Comparison of ENCODE assay signal across 22 mouse cellular contexts in the genomic region with DNA sequence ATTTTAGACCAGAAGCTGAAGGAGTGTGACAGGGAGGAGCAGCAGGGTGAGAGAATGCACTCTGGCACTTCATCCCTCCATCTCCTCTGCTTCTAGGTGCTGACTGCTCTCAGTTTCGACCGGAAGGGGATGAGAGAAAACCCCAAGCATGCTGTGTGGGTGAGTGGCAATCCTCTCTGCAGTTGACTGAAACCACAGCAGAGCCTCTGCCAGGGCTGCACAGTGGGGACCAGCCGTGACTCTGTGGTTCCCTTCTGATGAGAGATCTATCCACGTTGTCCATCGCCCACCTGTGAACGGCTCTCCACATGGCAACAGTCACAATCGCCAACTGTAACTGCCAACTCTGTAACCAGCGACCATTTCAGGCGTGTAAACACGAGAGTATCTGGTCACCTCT.
DNase-seq lines count a peak whose midpoint lies in the region; ATAC-seq and TF ChIP-seq lines count a peak whose summit lies in the region.
"Had no signal": no experiment of that assay in that cellular context is flagged by ENCODE, and none has a peak within 500 bp of the region (broad histone marks: within the 10 kb centered on the region; RNA-seq: fewer than 3 reads in every experiment).

No protein-coding gene starts in this region.

- no peaks in the 10 kb centered on the region for H3K4me1 ChIP-seq in spleen, adult 2 months (ENCODE audit: control insufficient read depth, insufficient read depth, insufficient read length)
- H3K4me1 ChIP-seq: limb, embryonic 10.5 days had no signal

- WGBS in spleen, adult 2 months, result 35% methylated on average over 10 of the region's 10 CpGs

- H3K27ac ChIP-seq in spleen, adult 2 months (ENCODE audit: insufficient read depth, low read length), result peak overlapping the region; percentile 33; the same call in 1 of the 2 replicates
- H3K27ac ChIP-seq: gastrocnemius, adult 2 months; hindbrain, embryonic 13.5 days; limb, embryonic 10.5 days; liver, embryonic 14.5 days; neural tube, embryonic 13.5 days had no signal

- H3K27me3 ChIP-seq in spleen, adult 2 months (ENCODE audit: control insufficient read depth, insufficient read depth, low read length), result no peaks in the 10 kb centered on the region
- H3K27me3 ChIP-seq: neural tube, embryonic 13.5 days; Patski had no signal

- H3K4me3 ChIP-seq in spleen, adult 2 months (ENCODE audit: extremely low read depth, insufficient read depth, insufficient read length), result no peak overlapping the region; the same call in 1 of the 2 replicates
- H3K4me3 ChIP-seq: gastrocnemius, adult 2 months; hindbrain, embryonic 13.5 days; limb, embryonic 10.5 days; megakaryocyte, embryonic 14.5 days; neural tube, embryonic 13.5 days had no signal

- ATAC-seq in megakaryocyte progenitor cell, adult 5-6 weeks (replicated peaks; ENCODE audit: poor library complexity), result 0 out of 2 replicates have a peak, but pooled peaks have one; percentile 27
- ATAC-seq: forebrain, postnatal 0 days; midbrain, embryonic 16.5 days; Patski had no signal

- no peak for TF ChIP-seq POLR2A in spleen, adult 2 months (IDR thresholded peaks at IDR 0.05; ENCODE audit: low read depth, low read length)

- H3K36me3 ChIP-seq in spleen, adult 2 months (ENCODE audit: control insufficient read depth, insufficient read depth, low read length), result no peaks in the 10 kb centered on the region
- H3K36me3 ChIP-seq: hindbrain, embryonic 13.5 days; limb, embryonic 10.5 days; neural tube, embryonic 13.5 days had no signal

- no peak for TF ChIP-seq CTCF in spleen, adult 2 months (IDR thresholded peaks at IDR 0.05; ENCODE audit: extremely low read depth, insufficient read depth, insufficient read length, insufficient replicate concordance)

- DNase-seq in spleen, adult 2 months (ENCODE audit: low read depth in 1 of 2, low spot score in 2 of 2), result no peak
- no peak for DNase-seq in spleen, postnatal 14 days (ENCODE audit: low spot score in 2 of 2)
- peak; percentile 61 for DNase-seq in T-cell, adult 2 months (ENCODE audit: low spot score)
- DNase-seq in thymus, postnatal 25 days, result peak; percentile 59
- no peak for DNase-seq in adipocyte (ENCODE audit: low spot score)
- no peak for DNase-seq in c-Kit-positive CD71-positive TER-119-positive erythroid progenitor cells, embryonic 14.5 days (ENCODE audit: low spot score)
- DNase-seq in neural tube, embryonic 10.5 days (ENCODE audit: extremely low spot score, low spot score), result no peak
- DNase-seq: adrenal gland, adult 8-10 months; cerebellum, adult 8-10 months; forebrain, postnatal 0 days; gastrocnemius, adult 2 months; heart, adult 18-20 months; kidney, adult 11 months; layer of hippocampus, postnatal 36 days had no signal

Comparison
In these comparisons a context has a peak if more than half of its experiments do, and no peak if none do; other contexts are left out.
1. DNase-seq: peak in T-cell, adult 2 months (single experiment) and thymus, postnatal 25 days (single experiment); none in spleen, adult 2 months (0 of 2), spleen, postnatal 14 days (0 of 2), adipocyte (single experiment), c-Kit-positive CD71-positive TER-119-positive erythroid progenitor cells, embryonic 14.5 days (single experiment) and neural tube, embryonic 10.5 days (single experiment).